Mouse (Mus musculus) C2C12 (cell line): ENCODE data around the gene Mrpl49.

Source experiments
- CTCF ChIP-seq: IDR thresholded peaks from one replicate; pipeline ENCODE4 v1.5.1; 2011; ENCODE audit not compliant: control insufficient read depth, insufficient read depth, insufficient read length
- MAX ChIP-seq: IDR thresholded peaks from one replicate; pipeline ENCODE4 v1.6.1; 2011; ENCODE audit warnings: mild to moderate bottlenecking, control low read depth
- USF1 ChIP-seq: IDR thresholded peaks from one replicate; pipeline ENCODE4 v1.6.1; 2011; ENCODE audit warnings: low read depth, mild to moderate bottlenecking, control low read depth, moderate library complexity

DNA sequence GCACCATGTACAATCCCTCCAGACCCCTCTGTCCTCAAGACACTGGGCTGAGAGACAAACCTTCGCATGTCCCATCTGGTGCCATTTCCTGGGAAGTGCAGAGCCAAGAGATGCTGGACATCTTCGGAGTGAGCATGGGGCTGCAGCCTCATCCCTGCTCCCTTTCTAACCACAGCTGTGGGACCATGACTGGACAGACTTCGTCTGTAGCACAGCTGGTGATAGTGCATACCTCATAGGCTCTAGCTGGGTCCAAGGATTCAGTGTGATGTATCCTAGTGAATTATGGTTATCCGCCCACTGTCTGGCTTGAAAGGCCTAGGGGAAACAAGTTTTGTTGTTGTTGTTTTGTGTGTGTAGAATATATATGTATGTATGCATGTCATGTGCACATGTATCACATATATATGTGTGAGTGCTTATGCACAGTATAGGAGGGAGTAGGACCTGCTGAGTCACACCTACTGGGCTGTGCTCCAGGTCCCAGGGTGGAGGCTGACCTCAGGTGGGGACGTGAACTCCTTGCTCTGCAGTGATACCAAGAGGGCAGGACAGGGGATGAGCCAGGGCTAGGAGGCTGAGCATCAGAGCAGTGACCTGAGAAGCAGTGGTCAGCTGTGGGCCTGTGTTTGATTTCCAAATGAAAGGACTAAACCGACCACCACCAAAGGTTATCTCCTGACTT is 44.7 kb upstream of the Mrpl49 start:
- no peak for TF ChIP-seq CTCF
- no peak for TF ChIP-seq USF1
- no peak for TF ChIP-seq MAX
